Mouse (Mus musculus): ENCODE data around the gene Nf1.

- TF ChIP-seq TAL1 (IDR thresholded peaks at IDR 0.05; ENCODE audit: low read length) (no peak), GATA1 (IDR thresholded peaks at IDR 0.05; ENCODE audit: low read length) (no peak)
These were observed 13.8 kb upstream of the Nf1 start for GRCm38 (mm10) chr11:79325663-79326062.

Data from erythroblast, embryonic 14.5 days (primary cell).